ENCODE assay signal across 17 mouse cellular contexts in genomic region chr5:129994989-129995388, GRCm38 (mm10).
"Had no signal": no experiment of that assay in that cellular context is flagged by ENCODE, and none has a peak within 500 bp of the region (broad histone marks: within the 10 kb centered on the region; RNA-seq: fewer than 3 reads in every experiment).

No protein-coding gene starts in this region.

- H3K9me3 ChIP-seq: megakaryocyte, embryonic 14.5 days; midbrain, embryonic 13.5 days; midbrain, embryonic 15.5 days; neural tube, embryonic 12.5 days had no signal

- H3K27me3 ChIP-seq: megakaryocyte, embryonic 14.5 days; midbrain, embryonic 13.5 days; midbrain, embryonic 15.5 days; neural tube, embryonic 12.5 days had no signal

- H3K27ac ChIP-seq: midbrain, embryonic 13.5 days; midbrain, embryonic 15.5 days; neural tube, embryonic 12.5 days had no signal

- H3K4me2 ChIP-seq: lung, embryonic 14.5 days; midbrain, embryonic 11.5 days; midbrain, embryonic 13.5 days; midbrain, embryonic 15.5 days; neural tube, embryonic 12.5 days had no signal

- H3K36me3 ChIP-seq: midbrain, embryonic 15.5 days; neural tube, embryonic 12.5 days had no signal

- H3K4me3 ChIP-seq: megakaryocyte, embryonic 14.5 days; midbrain, embryonic 13.5 days; midbrain, embryonic 15.5 days; neural tube, embryonic 12.5 days had no signal

- H3K9ac ChIP-seq: lung, embryonic 14.5 days; midbrain, embryonic 13.5 days; midbrain, embryonic 15.5 days; neural tube, embryonic 12.5 days had no signal

- ATAC-seq: midbrain, embryonic 13.5 days; midbrain, embryonic 15.5 days had no signal

- DNase-seq: lung, adult 18-20 months; lung, embryonic 14.5 days; lung, postnatal 10 days; lung, postnatal 4 days; retina, postnatal 1 day; right cerebral cortex, adult 18-20 months; right cerebral cortex, postnatal 25 days; right cerebral cortex, postnatal 4 days; spleen, adult 18-20 months; thymus, adult 18-20 months; thymus, postnatal 14 days; thymus, postnatal 36 days had no signal

- H3K4me1 ChIP-seq: midbrain, embryonic 13.5 days; midbrain, embryonic 15.5 days; neural tube, embryonic 12.5 days had no signal
